Mouse (Mus musculus) cerebellum, adult 18-20 months (tissue): ENCODE measurements around the gene Clrn2.
"Not testable (repeated sequence)": the region's sequence is repeated elsewhere in the genome, so short reads cannot be mapped to it uniquely, and the experiment has no call there.

Experiments
- DNase-seq, 2 experiments: peaks; one replicate each; pipeline ENCODE4 v3.0.0; 2021

The Clrn2 gene

GRCm38 (mm10) chr5:45453451-45453850 is at the start of gene Clrn2:
Gene Clrn2, plus strand, starts transcription at chr5:45453751.
- DNase-seq, result no peak

- DNase-seq, result no peak
Measured at GRCm38 (mm10) chr5:45406129-45406528, 47.4 kb upstream of the Clrn2 start.

- no peak for DNase-seq
Measured at GRCm38 (mm10) chr5:45416478-45416877, 37.1 kb upstream of the Clrn2 start.

- DNase-seq, result no peak
Measured at GRCm38 (mm10) chr5:45417859-45418443, 35.6 kb upstream of the Clrn2 start.

- no peak for DNase-seq
Measured at GRCm38 (mm10) chr5:45419841-45420638, 33.5 kb upstream of the Clrn2 start.

GRCm38 (mm10) chr5:45421881-45422844 is 31.4 kb upstream of the Clrn2 start:
- no peak for DNase-seq

- DNase-seq, result peak; percentile 34 to 45
Measured at GRCm38 (mm10) chr5:45424021-45424886, 29.3 kb upstream of the Clrn2 start.

GRCm38 (mm10) chr5:45425771-45426170 is 27.8 kb upstream of the Clrn2 start:
- DNase-seq, result not testable (repeated sequence)

GRCm38 (mm10) chr5:45426416-45427034 is 27.0 kb upstream of the Clrn2 start:
- DNase-seq, result no peak

- DNase-seq, result no peak
Measured at GRCm38 (mm10) chr5:45427891-45428290, 25.7 kb upstream of the Clrn2 start.

- DNase-seq, result no peak
Measured at GRCm38 (mm10) chr5:45435967-45436950, 17.3 kb upstream of the Clrn2 start.

- no peak for DNase-seq
Measured at GRCm38 (mm10) chr5:45437826-45438225, 15.7 kb upstream of the Clrn2 start.

GRCm38 (mm10) chr5:45438301-45438700 is 15.2 kb upstream of the Clrn2 start:
- DNase-seq, result no peak

GRCm38 (mm10) chr5:45441124-45441523 is 12.4 kb upstream of the Clrn2 start:
- no peak for DNase-seq

GRCm38 (mm10) chr5:45441745-45442144 is 11.8 kb upstream of the Clrn2 start:
- DNase-seq, result no peak

- DNase-seq, result no peak
Measured at GRCm38 (mm10) chr5:45444130-45444832, 9.3 kb upstream of the Clrn2 start.

GRCm38 (mm10) chr5:45448676-45449075 is 4.9 kb upstream of the Clrn2 start:
- DNase-seq, result peak; percentile 18 to 29

GRCm38 (mm10) chr5:45449206-45449605 is 4.3 kb upstream of the Clrn2 start:
- DNase-seq, result peak in 1 of 2 experiments; percentile 19

GRCm38 (mm10) chr5:45449831-45450716 is 3.5 kb upstream of the Clrn2 start, which contains the start of gene Qdpr:
Gene Qdpr, minus strand, starts transcription at chr5:45450236.
- peak; percentile 90 to 96 for DNase-seq
